13 mouse cellular contexts compared by ENCODE assay signal in genomic region chr3:103597586-103597985, GRCm38 (mm10). TPM values are rescaled to one million over a fixed set of nuclear protein-coding genes. Genes with fewer than 3 reads are reported as not detected.
"Had no signal": no experiment of that assay in that cellular context is flagged by ENCODE, and none has a peak within 500 bp of the region (broad histone marks: within the 10 kb centered on the region; RNA-seq: fewer than 3 reads in every experiment).

No protein-coding gene starts in this region.

- H3K9me3 ChIP-seq: limb, embryonic 10.5 days; liver, embryonic 15.5 days; midbrain, embryonic 12.5 days; neural tube, embryonic 13.5 days had no signal

- H3K36me3 ChIP-seq: limb, embryonic 10.5 days; liver, embryonic 15.5 days; midbrain, embryonic 12.5 days; neural tube, embryonic 13.5 days had no signal

- H3K4me2 ChIP-seq: liver, embryonic 11.5 days; liver, embryonic 15.5 days; lung, embryonic 14.5 days; midbrain, embryonic 12.5 days; neural tube, embryonic 13.5 days had no signal

- H3K27me3 ChIP-seq: liver, embryonic 15.5 days; midbrain, embryonic 12.5 days; neural tube, embryonic 13.5 days had no signal

- DNase-seq: kidney, adult 18-20 months; kidney, postnatal 10 days; lung, embryonic 14.5 days; right cerebral cortex, postnatal 25 days; thymus, postnatal 4 days had no signal

- H3K27ac ChIP-seq: left cerebral cortex, adult 2 months; limb, embryonic 10.5 days; liver, embryonic 15.5 days; midbrain, embryonic 12.5 days; neural tube, embryonic 13.5 days had no signal

- H3K4me3 ChIP-seq: left cerebral cortex, adult 2 months; limb, embryonic 10.5 days; liver, embryonic 15.5 days; midbrain, embryonic 12.5 days; neural tube, embryonic 13.5 days had no signal

- H3K4me1 ChIP-seq: liver, embryonic 15.5 days; midbrain, embryonic 12.5 days had no signal

- H3K9ac ChIP-seq: liver, embryonic 15.5 days; lung, embryonic 14.5 days; midbrain, embryonic 12.5 days; neural tube, embryonic 13.5 days had no signal

RNA-seq across cellular contexts. Expression of gene Syt6, which starts 22.6 kb away (rescaled TPM):
- total RNA-seq: megakaryocyte-erythroid progenitor cell, adult 5-6 weeks had no signal

RNA-seq across cellular contexts. Expression of gene Atg4a-ps, which starts 48.3 kb away (rescaled TPM):
- polyA plus RNA-seq: limb, embryonic 10.5 days; small intestine, adult 2 months had no signal
